Mouse (Mus musculus): ENCODE results near the gene Hist2h2aa2. TPM values are rescaled to one million over a fixed set of nuclear protein-coding genes. Genes with fewer than 3 reads are reported as not detected.

Hist2h2aa2 gene
- polyA plus RNA-seq, 1 experiment from 2014 or later = 102 TPM

GRCm38 (mm10) chr3:96268051-96268775 lies 28.1 kb upstream of the Hist2h2aa2 start, which contains the start of gene Hist2h3b:
Gene Hist2h3b (plus strand): TSS chr3:96268654.
- no peaks in the 10 kb centered on the region for H3K27me3 ChIP-seq
- no peaks in the 10 kb centered on the region for H3K36me3 ChIP-seq
- H3K9me3 ChIP-seq = no peaks in the 10 kb centered on the region
- peak within 1 kb of the TSS; percentile 67 for H3K9ac ChIP-seq (replicated peaks)
- WGBS = 24% methylated on average over 30 of the region's 30 CpGs
- peak within 1 kb of the TSS; percentile 93 for H3K27ac ChIP-seq
- H3K4me3 ChIP-seq (replicated peaks) = peak within 1 kb of the TSS; percentile 50
- peaks cover 32% of the 10 kb centered on the region for H3K4me1 ChIP-seq (replicated peaks)
- H3K4me2 ChIP-seq (replicated peaks) = peak within 1 kb of the TSS; percentile 77
- peak; percentile 57 for ATAC-seq

GRCm38 (mm10) chr3:96267541-96267940 lies 27.5 kb upstream of the Hist2h2aa2 start:
- Histone ChIP-seq H3K27me3 (no peaks in the 10 kb centered on the region), H3K27ac (no peak overlapping the region; the same call in 1 of the 2 replicates), H3K4me2 (replicated peaks) (no peak overlapping the region), H3K4me1 (replicated peaks) (peaks cover 33% of the 10 kb centered on the region), H3K9ac (replicated peaks) (no peak overlapping the region), H3K9me3 (no peaks in the 10 kb centered on the region), H3K4me3 (replicated peaks) (no peak overlapping the region), H3K36me3 (no peaks in the 10 kb centered on the region)
- 79% methylated on average over 4 of the region's 4 CpGs for WGBS
- ATAC-seq = no peak

GRCm38 (mm10) chr3:96266132-96266710 lies 26.1 kb upstream of the Hist2h2aa2 start:
- H3K4me2 ChIP-seq (replicated peaks) = no peak overlapping the region
- no peak for ATAC-seq
- H3K27me3 ChIP-seq = no peaks in the 10 kb centered on the region
- H3K36me3 ChIP-seq = no peaks in the 10 kb centered on the region
- WGBS = 95% methylated on average over 8 of the region's 8 CpGs
- H3K4me1 ChIP-seq (replicated peaks) = peaks cover 43% of the 10 kb centered on the region
- no peak overlapping the region for H3K4me3 ChIP-seq (replicated peaks)
- no peaks in the 10 kb centered on the region for H3K9me3 ChIP-seq
- no peak overlapping the region for H3K9ac ChIP-seq (replicated peaks)
- no peak overlapping the region for H3K27ac ChIP-seq

GRCm38 (mm10) chr3:96264404-96264949 lies 24.4 kb upstream of the Hist2h2aa2 start:
- H3K4me3 ChIP-seq (replicated peaks) = no peak overlapping the region

GRCm38 (mm10) chr3:96263558-96264403 lies 23.7 kb upstream of the Hist2h2aa2 start:
- peaks cover 38% of the 10 kb centered on the region for H3K4me1 ChIP-seq (replicated peaks)
- WGBS = 4% methylated on average over 27 of the region's 27 CpGs
- ATAC-seq = peak; percentile 44
- H3K27ac ChIP-seq = peak overlapping the region; percentile 98
- H3K9ac ChIP-seq (replicated peaks) = peak overlapping the region; percentile 80
- peak overlapping the region; percentile 59 for H3K4me3 ChIP-seq (replicated peaks)
- H3K36me3 ChIP-seq = no peaks in the 10 kb centered on the region
- no peaks in the 10 kb centered on the region for H3K27me3 ChIP-seq
- peak overlapping the region; percentile 77 for H3K4me2 ChIP-seq (replicated peaks)
- no peaks in the 10 kb centered on the region for H3K9me3 ChIP-seq

More at GRCm38 (mm10) chr3:96264404-96264949, 24.4 kb upstream of the Hist2h2aa2 start:
- 68% methylated on average over 7 of the region's 7 CpGs for WGBS
- peaks cover 40% of the 10 kb centered on the region for H3K4me1 ChIP-seq (replicated peaks)
- H3K27ac ChIP-seq = peak overlapping the region; percentile 98
- ATAC-seq = no peak
- peak overlapping the region; percentile 77 for H3K4me2 ChIP-seq (replicated peaks)
- H3K9ac ChIP-seq (replicated peaks) = 0 out of 2 replicates have a peak overlapping the region, but pooled peaks have one; percentile 16
- H3K27me3 ChIP-seq = no peaks in the 10 kb centered on the region
- H3K9me3 ChIP-seq = no peaks in the 10 kb centered on the region
- H3K36me3 ChIP-seq = no peaks in the 10 kb centered on the region

- Histone ChIP-seq H3K27me3 (no peaks in the 10 kb centered on the region), H3K9ac (replicated peaks) (peak within 1 kb of the TSS; percentile 80), H3K27ac (peak within 1 kb of the TSS; percentile 98), H3K36me3 (no peaks in the 10 kb centered on the region), H3K4me1 (replicated peaks) (peaks cover 34% of the 10 kb centered on the region), H3K9me3 (no peaks in the 10 kb centered on the region), H3K4me3 (replicated peaks) (peak within 1 kb of the TSS; percentile 59), H3K4me2 (replicated peaks) (peak within 1 kb of the TSS; percentile 77)
- ATAC-seq = peak; percentile 88
- WGBS = under 1% methylated on average over 40 of the region's 40 CpGs
Measured at GRCm38 (mm10) chr3:96262979-96263550, 23.0 kb upstream of the Hist2h2aa2 start, which contains the start of gene Hist2h4. Gene Hist2h4 (minus strand): TSS chr3:96263311.

- Histone ChIP-seq H3K36me3 (no peaks in the 10 kb centered on the region), H3K9ac (replicated peaks) (peak overlapping the region; percentile 80), H3K9me3 (no peaks in the 10 kb centered on the region), H3K4me3 (replicated peaks) (peak overlapping the region; percentile 59), H3K4me1 (replicated peaks) (peaks cover 27% of the 10 kb centered on the region), H3K27me3 (no peaks in the 10 kb centered on the region), H3K4me2 (replicated peaks) (peak overlapping the region; percentile 77), H3K27ac (peak overlapping the region; percentile 98)
- peak; percentile 80 for ATAC-seq
- WGBS = 2% methylated on average over 19 of the region's 19 CpGs
Measured at GRCm38 (mm10) chr3:96262216-96262875, 22.3 kb upstream of the Hist2h2aa2 start.

GRCm38 (mm10) chr3:96261623-96262022 lies 21.5 kb upstream of the Hist2h2aa2 start:
- Histone ChIP-seq H3K4me3 (replicated peaks) (peak overlapping the region; percentile 59), H3K27ac (peak overlapping the region; percentile 98), H3K27me3 (no peaks in the 10 kb centered on the region), H3K4me1 (replicated peaks) (peaks cover 27% of the 10 kb centered on the region), H3K4me2 (replicated peaks) (peak overlapping the region; percentile 77), H3K36me3 (no peaks in the 10 kb centered on the region), H3K9ac (replicated peaks) (peak overlapping the region; percentile 80), H3K9me3 (no peaks in the 10 kb centered on the region)
- WGBS = 53% methylated on average over 3 of the region's 3 CpGs
- no peak for ATAC-seq

GRCm38 (mm10) chr3:96260220-96260619 lies 20.1 kb upstream of the Hist2h2aa2 start:
- 95% methylated on average over 5 of the region's 5 CpGs for WGBS
- peaks cover 27% of the 10 kb centered on the region for H3K4me1 ChIP-seq (replicated peaks)
- H3K9ac ChIP-seq (replicated peaks) = no peak overlapping the region
- H3K27ac ChIP-seq = no peak overlapping the region
- H3K4me2 ChIP-seq (replicated peaks) = no peak overlapping the region
- ATAC-seq = no peak
- no peaks in the 10 kb centered on the region for H3K9me3 ChIP-seq
- no peaks in the 10 kb centered on the region for H3K36me3 ChIP-seq
- H3K4me3 ChIP-seq (replicated peaks) = no peak overlapping the region
- no peaks in the 10 kb centered on the region for H3K27me3 ChIP-seq

- 74% methylated on average over 3 of the region's 3 CpGs for WGBS
- no peak overlapping the region for H3K27ac ChIP-seq
- no peak overlapping the region for H3K9ac ChIP-seq (replicated peaks)
- no peak for ATAC-seq
- H3K4me1 ChIP-seq (replicated peaks) = peaks cover 7% of the 10 kb centered on the region
- H3K4me2 ChIP-seq (replicated peaks) = no peak overlapping the region
- no peaks in the 10 kb centered on the region for H3K9me3 ChIP-seq
- H3K4me3 ChIP-seq (replicated peaks) = no peak overlapping the region
- H3K36me3 ChIP-seq = no peaks in the 10 kb centered on the region
- no peaks in the 10 kb centered on the region for H3K27me3 ChIP-seq
Measured at GRCm38 (mm10) chr3:96257190-96257589, 17.1 kb upstream of the Hist2h2aa2 start.

Measured in midbrain, embryonic 13.5 days (tissue).